Mouse (Mus musculus) stomach, embryonic 14.5 days (tissue): Measurements from ENCODE around the gene Srr. TPM values are rescaled to one million over a fixed set of nuclear protein-coding genes. Genes with fewer than 3 reads are reported as not detected.
A peak's percentile ranks its signal among the peaks of the same experiment; 100 is the strongest.

Experiments
- ATAC-seq: fragments of 200-750 bp; cut with Nextera tagmentation; 2 replicates; pipeline ENCODE4 v1.8.0; 2017; ENCODE audit warnings: low read depth, moderate TSS enrichment; ENCODE audit not compliant: insufficient number of reproducible peaks, insufficient read depth, low FRiP score
- H3K27ac ChIP-seq: fragments of 300-500 bp; sonication (generic); 2 replicates; pipeline ENCODE4 v1.5.1; 2014; ENCODE audit warnings: mild to moderate bottlenecking, low read length, moderate library complexity, mixed read lengths
- H3K27me3 ChIP-seq: fragments of 300-500 bp; sonication (generic); 2 replicates; pipeline ENCODE4 v1.6.1; 2014; ENCODE audit warnings: low read length, control low read depth, mixed read lengths; ENCODE audit not compliant: control insufficient read depth, insufficient read depth
- H3K36me3 ChIP-seq: fragments of 300-500 bp; sonication (generic); 2 replicates; pipeline ENCODE4 v1.6.1; 2014; ENCODE audit warnings: mild to moderate bottlenecking, control low read depth, low read length, moderate library complexity, mixed read lengths; ENCODE audit not compliant: control insufficient read depth, insufficient read depth
- H3K4me1 ChIP-seq: fragments of 300-500 bp; sonication (generic); 2 replicates; pipeline ENCODE4 v1.6.1; 2014; ENCODE audit warnings: low read length, control low read depth, mixed read lengths; ENCODE audit not compliant: control insufficient read depth, insufficient read depth
- H3K4me2 ChIP-seq: fragments of 300-500 bp; sonication (generic); replicated peaks from 2 replicates; pipeline ENCODE4 v1.6.1; 2014; ENCODE audit warnings: low read depth, low read length, control low read depth
- H3K4me3 ChIP-seq: fragments of 300-500 bp; sonication (generic); 2 replicates; pipeline ENCODE4 v1.5.1; 2014; ENCODE audit warnings: low read depth, low read length, control low read depth
- H3K9ac ChIP-seq: fragments of 300-500 bp; sonication (generic); replicated peaks from 2 replicates; pipeline ENCODE4 v1.6.1; 2014; ENCODE audit warnings: low read depth, mild to moderate bottlenecking, control low read depth, low read length, moderate library complexity, mixed read lengths
- H3K9me3 ChIP-seq: fragments of 300-500 bp; sonication (generic); 2 replicates; pipeline ENCODE4 v1.6.1; 2016; ENCODE audit warnings: low read depth, low read length, control low read depth; ENCODE audit not compliant: control insufficient read depth
- WGBS: fragments of 180-500 bp; shearing (Covaris S2); extraction: QIAGEN DNeasy Blood & Tissue Kit; methylation state at CpG from one replicate; pipeline ENCODE4 v1.1.7; 2014; 5-methylcytosine and 5-hydroxymethylcytosine counted together
- microRNA-seq: library from miRNA; unstranded; fragments of <30 nt; microRNA quantifications from one replicate; pipeline ENCODE4, GENCODE M21; 2016
- polyA plus RNA-seq: library from polyadenylated mRNA; unstranded; fragments of >200 nt; fragmentation: Nextera tagmentation; extraction: Ambion mirVana; gene quantifications from 2 replicates; pipeline ENCODE4 v1.2.1, GENCODE M21; 2014

Gene Srr
- polyA plus RNA-seq, 1 experiment from 2014 or later, result 20.2 TPM

GRCm38 (mm10) chr11:74865252-74865651 is 60.5 kb downstream of the Srr start:
- no peak for ATAC-seq
- 88% methylated on average over 9 of the region's 9 CpGs for WGBS
- Histone ChIP-seq H3K4me1 (no peaks in the 10 kb centered on the region), H3K9me3 (no peaks in the 10 kb centered on the region), H3K4me3 (no peak overlapping the region), H3K36me3 (no peaks in the 10 kb centered on the region; the same call in 1 of the 2 replicates), H3K4me2 (no peak overlapping the region), H3K27me3 (no peaks in the 10 kb centered on the region), H3K27ac (no peak overlapping the region), H3K9ac (no peak overlapping the region)

GRCm38 (mm10) chr11:74864421-74864820 is 61.3 kb downstream of the Srr start:
- ATAC-seq, result no peak
- Histone ChIP-seq H3K9me3 (no peaks in the 10 kb centered on the region), H3K4me1 (no peaks in the 10 kb centered on the region), H3K27me3 (no peaks in the 10 kb centered on the region), H3K9ac (no peak overlapping the region), H3K27ac (no peak overlapping the region), H3K36me3 (no peaks in the 10 kb centered on the region; the same call in 1 of the 2 replicates), H3K4me2 (no peak overlapping the region), H3K4me3 (no peak overlapping the region)
- 80% methylated on average over 9 of the region's 9 CpGs for WGBS

GRCm38 (mm10) chr11:74863471-74863870 is 62.3 kb downstream of the Srr start:
- Histone ChIP-seq H3K27ac (no peak overlapping the region), H3K4me2 (no peak overlapping the region), H3K27me3 (no peaks in the 10 kb centered on the region), H3K9ac (no peak overlapping the region), H3K4me3 (no peak overlapping the region), H3K4me1 (no peaks in the 10 kb centered on the region), H3K9me3 (no peaks in the 10 kb centered on the region), H3K36me3 (no peaks in the 10 kb centered on the region; the same call in 1 of the 2 replicates)
- WGBS, result 26% methylated on average over 11 of the region's 11 CpGs
- peak; percentile 31; the same call in 1 of the 2 replicates for ATAC-seq

GRCm38 (mm10) chr11:74862129-74862528 is 63.6 kb downstream of the Srr start:
- Histone ChIP-seq H3K4me1 (no peaks in the 10 kb centered on the region), H3K27me3 (no peaks in the 10 kb centered on the region), H3K4me2 (no peak overlapping the region), H3K9ac (no peak overlapping the region), H3K9me3 (no peaks in the 10 kb centered on the region), H3K36me3 (no peaks in the 10 kb centered on the region; the same call in 1 of the 2 replicates), H3K4me3 (no peak overlapping the region), H3K27ac (no peak overlapping the region)
- no peak for ATAC-seq
- 71% methylated on average over 5 of the region's 5 CpGs for WGBS

- no peaks in the 10 kb centered on the region for H3K4me1 ChIP-seq
- 82% methylated on average over 9 of the region's 9 CpGs for WGBS
- no peaks in the 10 kb centered on the region for H3K9me3 ChIP-seq
- no peaks in the 10 kb centered on the region; the same call in 1 of the 2 replicates for H3K36me3 ChIP-seq
- no peaks in the 10 kb centered on the region for H3K27me3 ChIP-seq
- no peak overlapping the region for H3K9ac ChIP-seq
- H3K27ac ChIP-seq, result no peak overlapping the region
- no peak overlapping the region for H3K4me3 ChIP-seq
- ATAC-seq, result no peak
- no peak overlapping the region for H3K4me2 ChIP-seq
Measured at GRCm38 (mm10) chr11:74857756-74858155, 68.0 kb downstream of the Srr start.

Small RNAs within 50 kb of the gene (microRNA-seq; reads per million reads assigned to microRNA genes)
- not detected for gene Mir6926

Other genes with a start within 250 kb of the Srr start
- 77.2 and 77.7 TPM in 2 replicates for gene Pafah1b1, start 201.3 kb downstream of the Srr start, polyA plus RNA-seq
- gene Mettl16, start 155.1 kb downstream of the Srr start, polyA plus RNA-seq, result 33.5 TPM in 2 replicates
- 4.3 and 5.3 TPM in 2 replicates for gene Mnt, start 95.0 kb downstream of the Srr start, polyA plus RNA-seq
- gene Sgsm2, start 28.9 kb downstream of the Srr start, polyA plus RNA-seq, result 6.9 and 8.7 TPM in 2 replicates
- 50.5 and 56.6 TPM in 2 replicates for gene Tsr1, start 27.9 kb downstream of the Srr start, polyA plus RNA-seq
- gene Smg6, start 125 bp downstream of the Srr start, polyA plus RNA-seq, result 18.7 and 19.9 TPM in 2 replicates
- gene Hic1, start 243.6 kb upstream of the Srr start, polyA plus RNA-seq, result 13.8 and 16.9 TPM in 2 replicates